Mouse (Mus musculus): Measurements from ENCODE around the gene Ankzf1. TPM values are rescaled to one million over a fixed set of nuclear protein-coding genes. Genes with fewer than 3 reads are reported as not detected.

The Ankzf1 gene
- total and polyA plus RNA-seq, 3 experiments = 5.5 to 16.7 TPM; not detected in 1

GRCm38 (mm10) chr1:75214442-75214841, 22.5 kb downstream of the Ankzf1 start:
- Histone ChIP-seq H3K4me1 (ENCODE audit: control insufficient read depth in 1 of 2, insufficient read depth in 2 of 2, low read length in 2 of 2) (peaks cover 6 to 55% of the 10 kb centered on the region in 2 experiments; a peak in 3 of 4 replicates), H3K9me3 (replicated peaks; ENCODE audit: insufficient read depth, low read length) (no peaks in the 10 kb centered on the region), H3K4me3 (ENCODE audit: control insufficient read depth in 1 of 2, insufficient read depth in 1 of 2, low read depth in 2 of 2, low read length in 2 of 2) (no peak overlapping the region), H3K27ac (ENCODE audit: control insufficient read depth, low read depth, low read length) (peak overlapping the region; percentile 11), H3K79me2 (ENCODE audit: control insufficient read depth, insufficient read depth, low read length, poor library complexity) (peaks cover 74% of the 10 kb centered on the region), H3K9ac (ENCODE audit: control insufficient read depth, low read depth, low read length, poor library complexity, severe bottlenecking) (no peak overlapping the region), H3K36me3 (ENCODE audit: control insufficient read depth in 1 of 2, insufficient read depth in 2 of 2, low read length in 2 of 2) (peaks cover 15 to 56% of the 10 kb centered on the region in 2 experiments), H3K27me3 (ENCODE audit: control insufficient read depth in 1 of 2, insufficient read depth in 2 of 2, low read length in 2 of 2) (no peaks in the 10 kb centered on the region)
- peak; percentile 72 for TF ChIP-seq ZMIZ1 (IDR thresholded peaks at IDR 0.05; ENCODE audit: low read depth, low read length)
- no peak for TF ChIP-seq E2F4 (IDR thresholded peaks at IDR 0.05; ENCODE audit: borderline replicate concordance, low read depth, low read length)
- 0 out of 2 replicates have a peak, but pooled peaks have one; percentile 10 for TF ChIP-seq CHD2 (IDR thresholded peaks at IDR 0.05; ENCODE audit: low read length)
- no peak for TF ChIP-seq POLR2AphosphoS5 (IDR thresholded peaks at IDR 0.05; ENCODE audit: borderline replicate concordance, low read depth, low read length)
- peak; percentile 16; the same call in 1 of the 2 replicates for TF ChIP-seq POLR2AphosphoS2 (IDR thresholded peaks at IDR 0.05; ENCODE audit: low read length)
- no peak for TF ChIP-seq CHD1 (IDR thresholded peaks at IDR 0.05; ENCODE audit: low read depth, low read length)
- DNase-seq (ENCODE audit: low read depth, low spot score) = no peak

DNA sequence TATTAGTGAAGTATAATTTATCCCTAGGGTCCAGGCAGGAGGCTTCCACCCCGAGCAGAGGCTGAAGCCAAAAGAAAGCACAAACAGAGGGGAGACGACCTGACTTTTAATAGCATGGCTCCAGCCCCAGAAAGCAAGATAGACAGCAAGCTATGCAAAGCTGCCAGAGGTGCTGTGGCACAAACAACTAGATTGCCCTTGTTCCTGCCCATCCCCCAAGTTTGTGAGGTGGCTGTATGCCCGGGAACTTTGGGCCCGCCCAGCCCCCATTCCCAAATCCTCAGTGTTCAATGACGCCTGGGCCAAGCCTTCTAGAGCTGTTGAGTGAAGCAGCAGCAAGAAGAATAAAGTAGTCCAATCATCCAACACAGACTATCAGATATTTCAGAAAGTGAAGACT, 22.9 kb downstream of the Ankzf1 start:
- Histone ChIP-seq H3K36me3 (ENCODE audit: control insufficient read depth in 1 of 2, insufficient read depth in 2 of 2, low read length in 2 of 2) (peaks cover 15 to 53% of the 10 kb centered on the region in 2 experiments), H3K9ac (ENCODE audit: control insufficient read depth, low read depth, low read length, poor library complexity, severe bottlenecking) (no peak overlapping the region), H3K4me3 (ENCODE audit: control insufficient read depth in 1 of 2, insufficient read depth in 1 of 2, low read depth in 2 of 2, low read length in 2 of 2) (no peak overlapping the region)

GRCm38 (mm10) chr1:75215785-75216184, 23.8 kb downstream of the Ankzf1 start:
- H3K9me3 ChIP-seq (replicated peaks; ENCODE audit: insufficient read depth, low read length) = no peaks in the 10 kb centered on the region
- H3K4me1 ChIP-seq (ENCODE audit: control insufficient read depth in 1 of 2, insufficient read depth in 2 of 2, low read length in 2 of 2) = peaks cover 6 to 55% of the 10 kb centered on the region in 2 experiments; a peak in 3 of 4 replicates
- H3K4me3 ChIP-seq (ENCODE audit: control insufficient read depth in 1 of 2, insufficient read depth in 1 of 2, low read depth in 2 of 2, low read length in 2 of 2) = no peak overlapping the region
- H3K79me2 ChIP-seq (ENCODE audit: control insufficient read depth, insufficient read depth, low read length, poor library complexity) = peaks cover 69% of the 10 kb centered on the region
- peaks cover 15 to 53% of the 10 kb centered on the region in 2 experiments for H3K36me3 ChIP-seq (ENCODE audit: control insufficient read depth in 1 of 2, insufficient read depth in 2 of 2, low read length in 2 of 2)
- TF ChIP-seq POLR2AphosphoS2 (IDR thresholded peaks at IDR 0.05; ENCODE audit: low read length) = peak; percentile 25; the same call in 1 of the 2 replicates
- no peak for TF ChIP-seq NELFE (IDR thresholded peaks at IDR 0.05; ENCODE audit: low read depth, low read length)
- TF ChIP-seq POLR2AphosphoS5 (IDR thresholded peaks at IDR 0.05; ENCODE audit: borderline replicate concordance, low read depth, low read length) = 0 out of 2 replicates have a peak, but pooled peaks have one; percentile 42
- no peak for DNase-seq (ENCODE audit: low read depth, low spot score)
- no peaks in the 10 kb centered on the region for H3K27me3 ChIP-seq (ENCODE audit: control insufficient read depth in 1 of 2, insufficient read depth in 2 of 2, low read length in 2 of 2)
- no peak overlapping the region for H3K9ac ChIP-seq (ENCODE audit: control insufficient read depth, low read depth, low read length, poor library complexity, severe bottlenecking)
- no peak overlapping the region; the same call in 1 of the 2 replicates for H3K27ac ChIP-seq (ENCODE audit: control insufficient read depth, low read depth, low read length)

More for the DNA sequence above, 22.9 kb downstream of the Ankzf1 start:
- Histone ChIP-seq H3K27ac (ENCODE audit: control insufficient read depth, low read depth, low read length) (peak overlapping the region; percentile 11), H3K4me1 (ENCODE audit: control insufficient read depth in 1 of 2, insufficient read depth in 2 of 2, low read length in 2 of 2) (peaks cover 6 to 55% of the 10 kb centered on the region in 2 experiments; a peak in 3 of 4 replicates), H3K79me2 (ENCODE audit: control insufficient read depth, insufficient read depth, low read length, poor library complexity) (peaks cover 73% of the 10 kb centered on the region), H3K9me3 (replicated peaks; ENCODE audit: insufficient read depth, low read length) (no peaks in the 10 kb centered on the region), H3K27me3 (ENCODE audit: control insufficient read depth in 1 of 2, insufficient read depth in 2 of 2, low read length in 2 of 2) (no peaks in the 10 kb centered on the region)
- DNase-seq (ENCODE audit: low read depth, low spot score) = peak; percentile 27
- no peak for TF ChIP-seq USF2 (IDR thresholded peaks at IDR 0.05; ENCODE audit: borderline replicate concordance in 1 of 2, insufficient read depth in 1 of 2, low read depth in 1 of 2, low read length in 2 of 2)
- TF ChIP-seq MEF2A (IDR thresholded peaks at IDR 0.05; ENCODE audit: extremely low read depth, insufficient replicate concordance, low read depth, low read length, poor library complexity, severe bottlenecking) = no peak
- 0 out of 4 replicates have a peak, but pooled peaks of 1 of the 2 experiments have one; percentile 13 for TF ChIP-seq POLR2A (IDR thresholded peaks at IDR 0.05; ENCODE audit: control insufficient read depth in 1 of 2, insufficient read depth in 1 of 2, low read depth in 1 of 2, low read length in 2 of 2, poor library complexity in 1 of 2)
- TF ChIP-seq BHLHE40 (IDR thresholded peaks at IDR 0.05; ENCODE audit: borderline replicate concordance, low read depth, low read length) = no peak
- TF ChIP-seq POLR2AphosphoS2 (IDR thresholded peaks at IDR 0.05; ENCODE audit: low read length) = 0 out of 2 replicates have a peak, but pooled peaks have one; percentile 8

Measured in MEL (cell line).